Mouse (Mus musculus): ENCODE data around the gene Atp2a2. TPM values are rescaled to one million over a fixed set of nuclear protein-coding genes. Genes with fewer than 3 reads are reported as not detected.

The Atp2a2 gene
- polyA plus RNA-seq, 1 experiment from 2014 or later, result 37.8 TPM

- Histone ChIP-seq H3K27me3 (no peaks in the 10 kb centered on the region), H3K9ac (no peak overlapping the region), H3K4me2 (no peak overlapping the region), H3K4me1 (peaks cover 8% of the 10 kb centered on the region), H3K4me3 (replicated peaks) (no peak overlapping the region), H3K36me3 (peaks cover 12% of the 10 kb centered on the region), H3K9me3 (replicated peaks) (no peaks in the 10 kb centered on the region), H3K27ac (no peak overlapping the region)
- 94% methylated on average over 5 of the region's 5 CpGs for WGBS
- ATAC-seq (replicated peaks; ENCODE audit: low FRiP score), result no peak
Observed at GRCm38 (mm10) chr5:122414351-122414750, 87.7 kb downstream of the Atp2a2 start.

- no peaks in the 10 kb centered on the region for H3K27me3 ChIP-seq
- peaks cover 12% of the 10 kb centered on the region for H3K36me3 ChIP-seq
- H3K27ac ChIP-seq, result 0 out of 2 replicates have a peak overlapping the region, but pooled peaks have one; percentile 32
- H3K4me3 ChIP-seq (replicated peaks), result no peak overlapping the region
- no peak overlapping the region for H3K9ac ChIP-seq
- no peak overlapping the region for H3K4me2 ChIP-seq
- peaks cover 8% of the 10 kb centered on the region for H3K4me1 ChIP-seq
- WGBS, result 36% methylated on average over 6 of the region's 6 CpGs
- no peaks in the 10 kb centered on the region for H3K9me3 ChIP-seq (replicated peaks)
- no peak for ATAC-seq (replicated peaks; ENCODE audit: low FRiP score)
Observed at GRCm38 (mm10) chr5:122412826-122413225, 89.2 kb downstream of the Atp2a2 start.

GRCm38 (mm10) chr5:122411892-122412291 is 90.1 kb downstream of the Atp2a2 start:
- 68% methylated on average over 5 of the region's 5 CpGs for whole genome bisulfite sequencing

GRCm38 (mm10) chr5:122409692-122410645 is 92.1 kb downstream of the Atp2a2 start:
- peaks cover 39% of the 10 kb centered on the region for H3K36me3 ChIP-seq
- H3K27me3 ChIP-seq, result no peaks in the 10 kb centered on the region
- H3K9me3 ChIP-seq (replicated peaks), result no peaks in the 10 kb centered on the region
- no peak overlapping the region for H3K27ac ChIP-seq
- no peak overlapping the region for H3K9ac ChIP-seq
- ATAC-seq (replicated peaks; ENCODE audit: low FRiP score), result no peak
- H3K4me3 ChIP-seq (replicated peaks), result no peak overlapping the region
- 87% methylated on average over 19 of the region's 19 CpGs for WGBS
- peaks cover 8% of the 10 kb centered on the region for H3K4me1 ChIP-seq
- no peak overlapping the region for H3K4me2 ChIP-seq

More at GRCm38 (mm10) chr5:122411892-122412291, 90.1 kb downstream of the Atp2a2 start:
- H3K4me2 ChIP-seq, result no peak overlapping the region
- H3K27ac ChIP-seq, result no peak overlapping the region
- H3K4me1 ChIP-seq, result peaks cover 8% of the 10 kb centered on the region
- H3K9ac ChIP-seq, result no peak overlapping the region
- H3K4me3 ChIP-seq (replicated peaks), result no peak overlapping the region
- no peak for ATAC-seq (replicated peaks; ENCODE audit: low FRiP score)
- H3K9me3 ChIP-seq (replicated peaks), result no peaks in the 10 kb centered on the region
- peaks cover 20% of the 10 kb centered on the region for H3K36me3 ChIP-seq
- H3K27me3 ChIP-seq, result no peaks in the 10 kb centered on the region

GRCm38 (mm10) chr5:122405537-122405936 is 96.5 kb downstream of the Atp2a2 start:
- WGBS, result 89% methylated on average over 10 of the region's 10 CpGs
- Histone ChIP-seq H3K9me3 (replicated peaks) (no peaks in the 10 kb centered on the region), H3K27ac (no peak overlapping the region), H3K9ac (no peak overlapping the region), H3K27me3 (no peaks in the 10 kb centered on the region), H3K4me2 (no peak overlapping the region), H3K4me3 (replicated peaks) (no peak overlapping the region), H3K4me1 (peaks cover 5% of the 10 kb centered on the region), H3K36me3 (peaks cover 78% of the 10 kb centered on the region)
- ATAC-seq (replicated peaks; ENCODE audit: low FRiP score), result no peak; the same call in 1 of the 2 replicates

Other genes with a start within 250 kb of the Atp2a2 start
- 6.4 and 6.7 TPM in 2 replicates for gene Tctn1, start 237.8 kb downstream of the Atp2a2 start, polyA plus RNA-seq (2015; fragmentation: Nextera tagmentation; extraction: Ambion mirVana)
- 8.2 and 9.1 TPM in 2 replicates for gene Pptc7, start 217.9 kb downstream of the Atp2a2 start, polyA plus RNA-seq (2015; fragmentation: Nextera tagmentation; extraction: Ambion mirVana)
- 9.6 and 11.9 TPM in 2 replicates for gene Rad9b, start 148.0 kb downstream of the Atp2a2 start, polyA plus RNA-seq (2015; fragmentation: Nextera tagmentation; extraction: Ambion mirVana)
- gene Vps29, start 147.9 kb downstream of the Atp2a2 start, polyA plus RNA-seq (2015; fragmentation: Nextera tagmentation; extraction: Ambion mirVana), result 218 and 230 TPM in 2 replicates
- gene Gpn3, start 130.3 kb downstream of the Atp2a2 start, polyA plus RNA-seq (2015; fragmentation: Nextera tagmentation; extraction: Ambion mirVana), result 69.7 and 74.6 TPM in 2 replicates
- gene Fam216a, start 129.9 kb downstream of the Atp2a2 start, polyA plus RNA-seq (2015; fragmentation: Nextera tagmentation; extraction: Ambion mirVana), result 57.6 and 63.6 TPM in 2 replicates
- gene Arpc3, start 110.3 kb downstream of the Atp2a2 start, polyA plus RNA-seq (2015; fragmentation: Nextera tagmentation; extraction: Ambion mirVana), result 131 and 169 TPM in 2 replicates
- 44.4 and 46.9 TPM in 2 replicates for gene Anapc7, start 80.5 kb downstream of the Atp2a2 start, polyA plus RNA-seq (2015; fragmentation: Nextera tagmentation; extraction: Ambion mirVana)
- 41.4 and 43.0 TPM in 2 replicates for gene Ift81, start 112.3 kb upstream of the Atp2a2 start, polyA plus RNA-seq (2015; fragmentation: Nextera tagmentation; extraction: Ambion mirVana)
- 0.94 and 1.4 TPM in 2 replicates for gene P2rx7, start 141.7 kb upstream of the Atp2a2 start, polyA plus RNA-seq (2015; fragmentation: Nextera tagmentation; extraction: Ambion mirVana)
- gene P2rx4, start 205.3 kb upstream of the Atp2a2 start, polyA plus RNA-seq (2015; fragmentation: Nextera tagmentation; extraction: Ambion mirVana), result 20.4 and 25.6 TPM in 2 replicates

All from kidney, embryonic 15.5 days (tissue).